ENCODE assay signal across 15 mouse cellular contexts in genomic region chr10:31330286-31330962, GRCm38 (mm10). TPM values are rescaled to one million over a fixed set of nuclear protein-coding genes. Genes with fewer than 3 reads are reported as not detected.
DNase-seq lines count a peak whose midpoint lies in the region; ATAC-seq and TF ChIP-seq lines count a peak whose summit lies in the region.
"Had no signal": no experiment of that assay in that cellular context is flagged by ENCODE, and none has a peak within 500 bp of the region (broad histone marks: within the 10 kb centered on the region; RNA-seq: fewer than 3 reads in every experiment).

No protein-coding gene starts in this region.

- DNase-seq in left cerebral cortex, postnatal 4 days: peak; percentile 19
- DNase-seq in left cerebral cortex, postnatal 10 days (ENCODE audit: extremely low spot score in 1 of 2, low spot score in 2 of 2): no peak
- peak; percentile 75 for DNase-seq in 416B (ENCODE audit: low read depth)
- peak; percentile 49 for DNase-seq in MEL (ENCODE audit: low read depth, low spot score)
- peak in 1 of 3 experiments; percentile 2 for DNase-seq in liver, embryonic 14.5 days (ENCODE audit: low read depth in 3 of 3, low spot score in 3 of 3)
- no peak for DNase-seq in adrenal gland, adult 8-10 months
- DNase-seq in kidney, postnatal 36 days: no peak
- no peak for DNase-seq in lung, postnatal 36 days
- DNase-seq: cerebellum, adult 8-10 months; gastrocnemius, postnatal 36 days; heart, adult 11 months had no signal

- H3K4me1 ChIP-seq in MEL (ENCODE audit: control insufficient read depth in 1 of 2, insufficient read depth in 2 of 2, low read length in 2 of 2): peaks cover 12 to 13% of the 10 kb centered on the region in 2 experiments
- peaks cover 0 to 6% of the 10 kb centered on the region in 2 experiments; a peak in 2 of 4 replicates for H3K4me1 ChIP-seq in liver, embryonic 14.5 days (replicated peaks; ENCODE audit: control insufficient read depth in 2 of 2, insufficient read depth in 2 of 2, low read length in 1 of 2)
- H3K4me1 ChIP-seq: embryonic facial prominence, embryonic 10.5 days; forebrain, embryonic 13.5 days; hindbrain, embryonic 12.5 days had no signal

- TF ChIP-seq RAD21 in MEL (IDR thresholded peaks at IDR 0.05; ENCODE audit: low read depth, low read length): no peak

- H3K79me2 ChIP-seq in MEL (ENCODE audit: control insufficient read depth, insufficient read depth, low read length, poor library complexity): no peaks in the 10 kb centered on the region

- H3K4me2 ChIP-seq in liver, embryonic 14.5 days (ENCODE audit: low read depth): no peak overlapping the region
- H3K4me2 ChIP-seq: forebrain, embryonic 13.5 days; hindbrain, embryonic 12.5 days had no signal

- TF ChIP-seq CTCF in MEL (IDR thresholded peaks at IDR 0.05 in 2 of 3, conservative IDR thresholded peaks at IDR 0.05 in 1 of 3; ENCODE audit: control insufficient read depth in 1 of 3, insufficient read depth in 1 of 3, low read depth in 2 of 3, low read length in 3 of 3, poor library complexity in 1 of 3, severe bottlenecking in 1 of 3): no peak
- no peak for TF ChIP-seq CTCF in liver, embryonic 14.5 days (IDR thresholded peaks at IDR 0.05; ENCODE audit: low read depth)

- WGBS in liver, embryonic 14.5 days (ENCODE audit: insufficient replicate concordance): 54% methylated on average over 3 of the region's 3 CpGs

- H3K9me3 ChIP-seq in MEL (replicated peaks; ENCODE audit: insufficient read depth, low read length): no peaks in the 10 kb centered on the region
- H3K9me3 ChIP-seq in liver, embryonic 14.5 days (ENCODE audit: control insufficient read depth, low read length): no peaks in the 10 kb centered on the region
- H3K9me3 ChIP-seq: embryonic facial prominence, embryonic 10.5 days; forebrain, embryonic 13.5 days; hindbrain, embryonic 12.5 days had no signal

- peak; percentile 80 to 84 for TF ChIP-seq EP300 in MEL (IDR thresholded peaks at IDR 0.05; ENCODE audit: low read depth in 1 of 2, low read length in 2 of 2)
- TF ChIP-seq EP300 in liver, embryonic 14.5 days (IDR thresholded peaks at IDR 0.05; ENCODE audit: low read depth): peak; percentile 44

- TF ChIP-seq POLR2A in MEL (IDR thresholded peaks at IDR 0.05; ENCODE audit: control insufficient read depth in 1 of 2, insufficient read depth in 1 of 2, low read depth in 1 of 2, low read length in 2 of 2, poor library complexity in 1 of 2): no peak

- H3K9ac ChIP-seq in MEL (ENCODE audit: control insufficient read depth, low read depth, low read length, poor library complexity, severe bottlenecking): no peak overlapping the region
- H3K9ac ChIP-seq in liver, embryonic 14.5 days (replicated peaks): no peak overlapping the region
- H3K9ac ChIP-seq: forebrain, embryonic 13.5 days; hindbrain, embryonic 12.5 days had no signal

- peaks cover 0 to 10% of the 10 kb centered on the region in 2 experiments; a peak in 2 of 4 replicates for H3K36me3 ChIP-seq in MEL (ENCODE audit: control insufficient read depth in 1 of 2, insufficient read depth in 2 of 2, low read length in 2 of 2)
- H3K36me3 ChIP-seq in liver, embryonic 14.5 days (replicated peaks; ENCODE audit: control insufficient read depth, insufficient read depth, low read depth): no peaks in the 10 kb centered on the region

- intact Hi-C loops in left cerebral cortex, postnatal 4 days (cut with DNase I): no loop called here
- intact Hi-C loops in left cerebral cortex, postnatal 10 days (cut with DNase I): no loop called here

- peak; percentile 79 for ATAC-seq in liver, embryonic 14.5 days (ENCODE audit: insufficient read depth)
- ATAC-seq: inflammation-experienced regulatory T-cells, adult 6 months had no signal

- no peak overlapping the region for H3K27ac ChIP-seq in MEL (ENCODE audit: control insufficient read depth, low read depth, low read length)
- no peak overlapping the region for H3K27ac ChIP-seq in liver, embryonic 14.5 days
- H3K27ac ChIP-seq: embryonic facial prominence, embryonic 10.5 days; forebrain, embryonic 13.5 days; hindbrain, embryonic 12.5 days had no signal

- H3K27me3 ChIP-seq in MEL (ENCODE audit: control insufficient read depth in 1 of 2, insufficient read depth in 2 of 2, low read length in 2 of 2): no peaks in the 10 kb centered on the region
- no peaks in the 10 kb centered on the region for H3K27me3 ChIP-seq in liver, embryonic 14.5 days (ENCODE audit: control insufficient read depth, insufficient read depth, low read length)
- H3K27me3 ChIP-seq: forebrain, embryonic 13.5 days; hindbrain, embryonic 12.5 days had no signal

- H3K4me3 ChIP-seq in MEL (ENCODE audit: control insufficient read depth in 1 of 2, insufficient read depth in 1 of 2, low read depth in 2 of 2, low read length in 2 of 2): no peak overlapping the region
- H3K4me3 ChIP-seq in liver, embryonic 14.5 days (ENCODE audit: insufficient read depth in 1 of 2, low read depth in 2 of 2, low read length in 2 of 2): no peak overlapping the region
- H3K4me3 ChIP-seq: embryonic facial prominence, embryonic 10.5 days; forebrain, embryonic 13.5 days; hindbrain, embryonic 12.5 days had no signal

TF ChIP-seq in MEL, 35 proteins besides CTCF, POLR2A, EP300 and RAD21:
- no peak for TF ChIP-seq USF1 (IDR thresholded peaks at IDR 0.05; ENCODE audit: low read depth, low read length)
- no peak for TF ChIP-seq ZKSCAN1 (IDR thresholded peaks at IDR 0.05; ENCODE audit: low read depth, low read length)
- TF ChIP-seq POLR2AphosphoS2 (IDR thresholded peaks at IDR 0.05; ENCODE audit: low read length): 0 out of 2 replicates have a peak, but pooled peaks have one; percentile 51
- no peak for TF ChIP-seq MAFK (IDR thresholded peaks at IDR 0.05; ENCODE audit: borderline replicate concordance, low read depth, low read length)
- TF ChIP-seq JUND (IDR thresholded peaks at IDR 0.05; ENCODE audit: low read depth, low read length): no peak
- TF ChIP-seq RCOR1 (IDR thresholded peaks at IDR 0.05; ENCODE audit: low read depth, low read length): peak; percentile 96
- peak; percentile 81 for TF ChIP-seq TAL1 (IDR thresholded peaks at IDR 0.05; ENCODE audit: low read length)
- no peak for TF ChIP-seq TBP (IDR thresholded peaks at IDR 0.05; ENCODE audit: low read depth, low read length)
- no peak for TF ChIP-seq SMC3 (IDR thresholded peaks at IDR 0.05; ENCODE audit: low read depth, low read length)
- no peak for TF ChIP-seq POLR2AphosphoS5 (IDR thresholded peaks at IDR 0.05; ENCODE audit: borderline replicate concordance, low read depth, low read length)
- TF ChIP-seq MXI1 (IDR thresholded peaks at IDR 0.05; ENCODE audit: low read depth, low read length): peak; percentile 35; the same call in 1 of the 2 replicates
- no peak for TF ChIP-seq CHD1 (IDR thresholded peaks at IDR 0.05; ENCODE audit: low read depth, low read length)
- no peak for TF ChIP-seq ZC3H11A (IDR thresholded peaks at IDR 0.05; ENCODE audit: low read depth, low read length)
- TF ChIP-seq MYC (IDR thresholded peaks at IDR 0.05; ENCODE audit: low read depth, low read length): 0 out of 2 replicates have a peak, but pooled peaks have one; percentile 46
- TF ChIP-seq CHD2 (IDR thresholded peaks at IDR 0.05; ENCODE audit: low read length): no peak
- TF ChIP-seq NELFE (IDR thresholded peaks at IDR 0.05; ENCODE audit: low read depth, low read length): no peak
- TF ChIP-seq BHLHE40 (IDR thresholded peaks at IDR 0.05; ENCODE audit: borderline replicate concordance, low read depth, low read length): no peak
- no peak for TF ChIP-seq GABPA (IDR thresholded peaks at IDR 0.05; ENCODE audit: low read depth, low read length)
- 0 out of 2 replicates have a peak, but pooled peaks have one; percentile 7 for TF ChIP-seq MEF2A (IDR thresholded peaks at IDR 0.05; ENCODE audit: extremely low read depth, insufficient replicate concordance, low read depth, low read length, poor library complexity, severe bottlenecking)
- no peak for TF ChIP-seq SIN3A (IDR thresholded peaks at IDR 0.05; ENCODE audit: low read length)
- TF ChIP-seq ZMIZ1 (IDR thresholded peaks at IDR 0.05; ENCODE audit: low read depth, low read length): no peak
- 0 out of 2 replicates have a peak, but pooled peaks have one; percentile 15 for TF ChIP-seq MYB (IDR thresholded peaks at IDR 0.05; ENCODE audit: low read depth, low read length)
- no peak for TF ChIP-seq UBTF (IDR thresholded peaks at IDR 0.05; ENCODE audit: borderline replicate concordance, insufficient read depth, low read depth, low read length)
- TF ChIP-seq MAX (IDR thresholded peaks at IDR 0.05; ENCODE audit: low read length): no peak
- TF ChIP-seq NRF1 (IDR thresholded peaks at IDR 0.05; ENCODE audit: insufficient read depth, low read depth, low read length, poor library complexity, severe bottlenecking): no peak
- TF ChIP-seq HCFC1 (IDR thresholded peaks at IDR 0.05; ENCODE audit: low read depth, low read length): no peak
- TF ChIP-seq ELF1 (IDR thresholded peaks at IDR 0.05; ENCODE audit: low read depth, low read length): no peak
- peak; percentile 92 for TF ChIP-seq TCF12 (IDR thresholded peaks at IDR 0.05; ENCODE audit: low read depth, low read length)
- peak; percentile 82 for TF ChIP-seq GATA1 (IDR thresholded peaks at IDR 0.05; ENCODE audit: low read depth, low read length)
- peak; percentile 56 for TF ChIP-seq ETS1 (IDR thresholded peaks at IDR 0.05; ENCODE audit: low read depth, low read length)
- no peak for TF ChIP-seq USF2 (IDR thresholded peaks at IDR 0.05; ENCODE audit: borderline replicate concordance in 1 of 2, insufficient read depth in 1 of 2, low read depth in 1 of 2, low read length in 2 of 2)
- no peak for TF ChIP-seq KAT2A (conservative IDR thresholded peaks at IDR 0.05; ENCODE audit: low read depth, low read length)
- no peak for TF ChIP-seq E2F4 (IDR thresholded peaks at IDR 0.05; ENCODE audit: borderline replicate concordance, low read depth, low read length)
- TF ChIP-seq ZNF384 (IDR thresholded peaks at IDR 0.05; ENCODE audit: low read depth, low read length): no peak
- no peak for TF ChIP-seq MAZ (IDR thresholded peaks at IDR 0.05; ENCODE audit: low read depth, low read length)

RNA-seq across cellular contexts. Expression of gene Hddc2, which starts 17.2 kb away (rescaled TPM):
- 10 to 100 TPM; 33.8 to 38.6 TPM for total RNA-seq in left cerebral cortex, postnatal 4 days (2021)
- 10 to 100 TPM; 28.7 to 32.4 TPM for total RNA-seq in left cerebral cortex, postnatal 10 days (2021)
- total RNA-seq in MEL (2012; rRNA removed): 41.0 and 51.6 TPM in 2 replicates
- polyA plus RNA-seq in MEL (2012; ENCODE audit: insufficient read depth in 1 of 2, insufficient read length in 2 of 2, low read depth in 1 of 2, low replicate concordance in 2 of 2, missing spikeins in 1 of 2): 10 to 100 TPM in 1 of 2 experiments, not detected in 1; 40.5 TPM
- polyA plus RNA-seq in liver, embryonic 14.5 days (2012; rRNA removed): 5.0 and 9.1 TPM in 2 replicates
- 19.6 and 21.0 TPM in 2 replicates for polyA plus RNA-seq in liver, embryonic 14.5 days (2014; fragmentation: Nextera tagmentation; extraction: Ambion mirVana)
- total RNA-seq in adrenal gland, adult 8-10 months (2022): 10 to 100 TPM; 35.9 to 40.0 (median 38.0) TPM

Comparison
In these comparisons a context has a peak if more than half of its experiments do, and no peak if none do; other contexts are left out.
1. DNase-seq: peak in left cerebral cortex, postnatal 4 days (single experiment), 416B (single experiment) and MEL (single experiment); none in left cerebral cortex, postnatal 10 days (0 of 2), adrenal gland, adult 8-10 months (single experiment), kidney, postnatal 36 days (0 of 2) and lung, postnatal 36 days (single experiment).